Mouse (Mus musculus): ENCODE data around the gene Rps3a1.

DNA sequence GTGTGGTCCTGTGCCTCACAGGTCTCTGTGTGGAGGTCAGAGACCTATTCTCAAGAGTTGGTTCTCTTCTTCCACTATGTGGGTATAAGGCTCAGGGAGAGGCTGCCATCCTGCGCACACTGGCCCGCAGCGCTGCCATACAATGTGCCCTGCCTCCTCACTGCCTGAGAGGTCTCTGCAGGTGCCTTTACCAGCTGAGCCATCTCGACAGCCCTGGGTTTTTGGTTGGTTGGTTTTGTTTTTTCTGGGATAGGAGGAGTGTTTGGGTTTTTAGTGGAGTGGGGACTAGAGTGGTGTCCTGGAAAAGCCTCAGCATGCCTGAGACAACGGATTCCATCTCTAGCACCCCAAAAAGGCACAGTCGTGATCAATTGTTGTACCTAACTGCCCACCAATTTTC lies 841 bp upstream of the Rps3a1 start:
- no peak for TF ChIP-seq POLR2A (IDR thresholded peaks at IDR 0.05; ENCODE audit: extremely low read depth, insufficient read depth, low read length)
- TF ChIP-seq CTCF (IDR thresholded peaks at IDR 0.05; ENCODE audit: low read depth, low read length), result no peak

All from liver, adult 2 months (tissue).